Mouse (Mus musculus): ENCODE measurements around the gene Swi5.
"Not testable (repeated sequence)": the region's sequence is repeated elsewhere in the genome, so short reads cannot be mapped to it uniquely, and the experiment has no call there.

Gene Swi5

DNA sequence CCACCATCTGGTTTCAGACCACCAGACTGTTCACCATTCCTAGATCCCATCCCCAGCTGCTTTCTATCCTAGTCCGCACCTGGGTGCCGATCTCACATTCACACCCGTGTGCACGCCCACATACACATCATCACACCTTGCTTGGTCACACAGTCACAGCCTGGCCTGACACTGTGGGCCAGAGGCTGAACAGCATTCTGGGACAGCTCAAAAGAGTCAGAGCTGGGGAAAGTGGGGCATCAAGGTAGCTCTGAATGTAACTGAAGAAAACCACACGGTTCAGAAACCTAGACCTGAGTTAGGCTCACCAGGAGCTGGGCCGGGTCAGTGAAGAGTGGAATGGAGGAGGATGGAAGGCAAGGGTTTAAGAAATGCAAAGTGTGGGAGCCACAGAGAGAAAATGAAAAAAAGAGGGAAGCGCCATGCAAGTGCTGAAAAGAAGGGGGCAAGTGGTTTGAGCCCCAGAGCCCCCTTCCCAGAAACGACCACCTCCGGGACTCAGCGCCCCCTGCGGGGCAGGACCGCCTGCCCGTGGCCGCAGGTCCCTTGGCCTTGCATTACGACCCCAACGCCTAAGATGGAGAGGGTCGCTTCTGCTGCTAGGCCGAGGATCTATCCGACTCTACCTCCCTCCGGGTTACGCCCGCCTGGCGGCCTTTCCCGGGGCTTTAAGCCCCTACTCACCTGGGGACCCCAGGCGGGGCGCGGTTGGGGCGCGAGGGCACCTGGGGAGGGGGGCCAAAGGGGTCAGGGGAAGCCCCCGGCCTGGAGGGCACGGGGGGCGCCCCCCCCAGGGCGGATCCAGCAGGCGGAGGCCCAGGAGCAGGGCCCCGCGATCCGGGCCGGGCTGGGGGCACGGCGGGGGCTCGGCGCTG lies 23.8 kb upstream of the Swi5 start:
- DNase-seq (ENCODE audit: low read depth, low spot score) = no peak

DNA sequence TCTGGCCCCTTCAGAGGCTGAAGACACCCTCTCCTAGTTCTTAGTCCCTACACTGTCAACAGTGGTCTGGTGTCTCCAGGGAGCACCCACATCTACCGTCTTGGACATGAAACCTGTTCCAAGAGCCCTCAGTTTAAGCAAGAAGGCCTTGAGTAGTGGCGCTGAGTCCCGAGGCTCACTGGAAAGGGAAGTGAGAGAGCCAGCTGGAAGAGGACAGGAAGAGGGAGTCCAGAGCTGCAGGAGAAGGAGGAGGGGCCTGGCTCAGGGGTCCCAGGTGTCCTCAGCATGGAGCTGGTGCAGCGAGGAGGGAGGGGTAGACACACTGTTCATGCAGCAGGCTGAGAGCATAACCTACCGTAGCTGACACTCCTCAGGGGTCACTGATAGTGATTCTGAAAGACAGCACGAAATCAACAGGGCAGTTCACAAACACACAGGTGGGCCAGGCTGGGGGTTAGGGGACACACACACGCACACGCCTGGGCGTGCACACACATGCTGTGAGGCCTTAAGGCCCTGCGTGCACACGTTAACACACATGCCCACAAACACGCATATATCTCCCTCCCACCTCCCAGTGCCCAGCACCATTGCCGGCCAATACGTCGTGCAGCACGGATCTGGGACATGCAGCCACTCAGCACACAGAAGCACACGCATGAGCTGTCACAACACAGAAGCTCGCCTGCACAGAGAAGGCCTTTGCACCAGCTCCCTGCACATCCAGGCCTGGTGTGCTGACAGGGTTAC lies 22.4 kb upstream of the Swi5 start:
- no peak for DNase-seq (ENCODE audit: low read depth, low spot score)

GRCm38 (mm10) chr2:32308870-32309568 lies 21.1 kb upstream of the Swi5 start:
- no peak for DNase-seq (ENCODE audit: low read depth, low spot score)

GRCm38 (mm10) chr2:32307941-32308760 lies 20.3 kb upstream of the Swi5 start:
- DNase-seq (ENCODE audit: low read depth, low spot score) = peak; percentile 83

- DNase-seq (ENCODE audit: low read depth, low spot score) = no peak
These were observed 19.4 kb upstream of the Swi5 start for GRCm38 (mm10) chr2:32307247-32307798.

DNA sequence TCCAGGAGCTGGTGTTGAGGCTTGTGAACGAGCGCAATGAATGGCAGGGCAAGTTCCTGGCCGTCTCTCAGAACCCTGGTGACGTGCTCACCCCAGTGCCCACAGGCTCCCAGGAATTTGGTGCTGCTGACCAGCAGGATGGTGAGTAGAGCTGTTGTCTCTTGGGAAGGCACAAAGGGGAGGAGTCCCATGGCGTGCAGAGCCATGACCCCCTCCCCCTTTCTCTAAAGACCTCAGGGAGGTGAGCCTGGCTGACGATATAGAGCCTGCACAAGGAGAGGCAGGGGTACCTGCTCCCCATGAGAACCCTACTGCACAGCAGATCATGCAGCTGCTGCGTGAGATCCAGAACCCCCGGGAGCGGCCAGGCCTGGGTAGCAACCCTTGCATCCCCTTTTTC lies 18.3 kb upstream of the Swi5 start:
- DNase-seq (ENCODE audit: low read depth, low spot score) = no peak

- no peak for DNase-seq (ENCODE audit: low read depth, low spot score)
These were observed 17.8 kb upstream of the Swi5 start for GRCm38 (mm10) chr2:32305668-32306067.

DNA sequence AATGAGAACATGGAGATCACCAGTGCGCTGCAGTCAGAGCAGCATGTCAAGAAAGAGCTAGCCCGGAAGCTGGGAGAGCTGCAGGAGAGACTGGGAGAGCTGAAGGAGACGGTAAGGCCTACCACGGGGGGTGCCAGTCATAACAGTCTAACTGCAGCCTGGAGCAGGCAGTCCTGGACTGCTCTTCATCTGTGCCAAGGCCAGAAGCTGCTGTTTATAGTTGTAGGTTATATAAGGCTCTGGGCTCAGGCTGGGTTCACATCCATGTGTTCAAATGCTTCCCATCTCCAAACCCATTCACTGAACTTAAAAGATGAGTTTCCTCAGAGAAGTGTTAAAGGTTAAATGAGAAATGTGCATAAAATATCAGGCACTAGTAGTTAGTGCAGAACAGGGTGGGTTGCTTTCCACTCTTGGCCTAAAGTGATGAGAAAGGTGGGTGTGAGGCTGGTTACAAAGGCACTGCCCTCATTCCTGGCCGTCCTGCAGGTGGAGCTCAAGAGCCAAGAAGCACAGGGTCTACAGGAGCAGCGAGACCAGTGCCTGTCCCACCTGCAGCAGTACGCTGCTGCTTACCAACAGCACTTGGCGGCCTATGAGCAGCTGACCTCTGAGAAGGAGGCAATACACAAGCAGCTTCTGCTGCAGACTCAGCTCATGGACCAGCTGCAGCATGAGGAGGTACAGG lies 16.4 kb upstream of the Swi5 start:
- DNase-seq (ENCODE audit: low read depth, low spot score) = peak; percentile 63

DNA sequence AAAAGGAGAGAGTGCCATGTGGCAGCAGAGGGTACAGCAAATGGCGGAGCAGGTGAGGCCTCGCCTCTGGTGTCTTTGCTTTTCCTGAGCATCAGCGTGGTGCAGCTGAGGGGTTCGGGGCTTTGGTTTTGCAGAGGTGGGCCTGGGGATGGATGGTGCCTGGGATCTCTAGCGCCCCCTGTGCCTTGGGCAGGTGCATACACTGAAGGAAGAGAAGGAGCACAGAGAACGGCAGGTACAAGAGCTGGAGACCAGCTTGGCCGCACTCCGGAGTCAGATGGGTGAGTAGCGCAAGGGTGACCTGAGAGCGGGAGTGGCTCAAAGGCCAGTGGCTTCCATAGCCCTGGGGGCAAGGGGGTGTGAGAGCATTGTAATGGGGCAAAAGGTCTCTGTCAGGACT lies 15.1 kb upstream of the Swi5 start:
- DNase-seq (ENCODE audit: low read depth, low spot score) = no peak

GRCm38 (mm10) chr2:32299469-32299868 lies 11.6 kb upstream of the Swi5 start:
- no peak for DNase-seq (ENCODE audit: low read depth, low spot score)

- not testable (repeated sequence) for DNase-seq (ENCODE audit: low read depth, low spot score)
These were observed 8.0 kb upstream of the Swi5 start for GRCm38 (mm10) chr2:32295842-32296241.

DNA sequence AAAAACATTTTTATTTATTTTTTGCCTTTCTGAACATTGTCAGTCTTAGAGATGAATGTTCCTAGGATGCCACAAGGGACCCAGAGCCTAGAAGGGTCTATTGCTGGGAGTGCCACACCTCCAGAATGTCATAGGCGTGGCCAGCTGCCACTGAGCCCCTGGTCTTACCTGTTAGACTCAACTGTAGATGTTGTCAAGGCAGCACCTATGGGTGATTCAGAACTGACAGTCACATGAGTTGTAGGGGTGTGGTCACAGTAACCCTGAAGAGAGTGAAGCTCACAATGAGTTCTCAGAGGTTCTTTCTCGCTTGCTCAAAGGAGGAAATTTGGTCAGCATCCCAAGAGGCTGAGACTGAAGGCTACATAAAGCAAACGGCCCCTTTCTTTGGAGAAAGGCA lies 7.4 kb upstream of the Swi5 start:
- DNase-seq (ENCODE audit: low read depth, low spot score) = no peak

GRCm38 (mm10) chr2:32294348-32294747 lies 6.5 kb upstream of the Swi5 start:
- DNase-seq (ENCODE audit: low read depth, low spot score) = no peak

DNA sequence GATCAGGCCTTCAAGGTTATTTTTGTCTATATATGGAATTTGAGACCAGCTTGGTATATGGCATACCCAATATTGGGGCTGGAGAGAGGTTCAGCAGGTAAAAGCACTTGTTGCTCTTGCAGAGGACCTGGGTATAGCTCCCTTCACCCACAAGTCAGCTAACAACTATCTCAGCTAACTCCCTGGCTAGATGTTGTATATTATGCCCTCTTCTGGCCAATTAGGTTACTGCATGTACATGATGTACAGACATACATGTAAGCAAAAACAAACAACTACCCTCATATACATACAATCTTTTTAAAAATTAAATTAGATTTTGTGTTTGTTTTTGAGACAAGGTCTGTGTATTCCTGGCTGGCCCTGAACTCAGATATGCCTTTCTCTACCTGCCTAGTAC lies 1.7 kb upstream of the Swi5 start:
- DNase-seq (ENCODE audit: low read depth, low spot score) = peak; percentile 65

DNA sequence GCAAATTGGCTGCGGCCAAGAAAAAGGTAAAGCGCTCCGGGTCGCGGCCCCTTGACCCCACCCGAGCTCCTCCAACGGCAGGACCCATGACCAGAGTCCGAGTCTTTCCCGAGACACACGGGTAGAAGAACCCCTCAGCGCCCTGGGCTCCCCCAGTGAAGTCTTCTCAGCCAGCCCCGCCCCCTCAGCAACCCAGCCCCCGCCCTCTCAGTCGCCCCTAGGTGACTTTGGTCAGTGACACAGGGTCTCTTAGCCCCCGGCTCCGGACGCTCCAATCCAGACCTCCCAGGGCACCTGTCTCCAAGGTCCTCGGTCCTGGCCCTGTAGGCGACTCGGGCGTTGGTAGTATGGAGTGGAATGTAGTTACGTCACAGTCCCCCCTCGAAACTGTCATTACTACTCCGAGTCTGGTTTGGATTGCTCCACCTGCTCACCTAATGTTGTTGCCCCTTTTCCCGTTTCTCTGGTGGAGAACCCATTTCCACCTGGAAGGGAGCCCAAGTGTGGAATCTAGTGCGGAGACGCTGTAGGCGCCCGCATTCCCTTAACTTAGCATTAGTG lies 576 bp upstream of the Swi5 start:
- peak; percentile 54 for DNase-seq (ENCODE audit: low read depth, low spot score)

GRCm38 (mm10) chr2:32287334-32287840 lies 488 bp downstream of the Swi5 start, which contains the start of gene Golga2:
TSS of gene Golga2 (plus strand) at chr2:32287384.
- DNase-seq (ENCODE audit: low read depth, low spot score) = no peak

DNA sequence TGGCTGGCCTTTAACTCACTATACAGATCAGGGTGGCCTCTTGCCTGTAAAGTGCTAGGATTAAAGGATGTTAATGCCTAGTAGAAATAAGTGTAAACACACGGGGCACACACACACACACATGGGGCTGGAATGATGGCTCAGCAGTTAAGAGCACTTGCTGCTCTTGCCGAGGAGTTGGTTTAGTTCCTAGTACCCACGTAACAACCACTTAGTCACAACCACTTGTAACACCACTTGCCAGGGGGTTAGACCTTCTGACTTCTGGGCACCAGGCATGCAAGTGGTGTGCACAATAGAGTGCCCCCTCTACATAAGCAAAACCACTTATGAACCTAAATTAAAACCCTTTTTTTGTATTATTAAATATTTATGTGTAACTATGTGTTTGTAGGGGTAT lies 3.9 kb downstream of the Swi5 start:
- DNase-seq (ENCODE audit: low read depth, low spot score) = no peak

DNA sequence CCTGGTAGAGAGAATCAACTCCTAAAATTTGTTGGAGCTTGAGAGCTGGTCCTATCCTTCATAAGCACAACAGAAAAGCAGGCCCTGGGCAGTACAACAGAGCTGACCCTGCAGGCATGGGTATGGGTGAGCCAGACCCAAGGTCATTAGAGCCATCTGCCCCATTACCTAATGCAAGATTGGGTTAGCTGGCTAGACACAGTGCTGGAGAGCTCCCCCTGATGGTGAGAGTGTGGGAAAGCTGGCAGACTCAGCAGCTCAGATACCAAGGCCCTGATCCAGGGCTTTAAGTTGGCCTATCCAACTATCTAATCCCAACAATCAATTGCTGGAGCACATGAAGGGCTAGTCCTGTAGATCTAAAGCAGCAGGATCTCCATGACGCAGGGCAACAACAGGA lies 5.1 kb downstream of the Swi5 start:
- peak; percentile 62 for DNase-seq (ENCODE audit: low read depth, low spot score)

GRCm38 (mm10) chr2:32282289-32282688 lies 5.6 kb downstream of the Swi5 start:
- DNase-seq (ENCODE audit: low read depth, low spot score) = no peak

DNA sequence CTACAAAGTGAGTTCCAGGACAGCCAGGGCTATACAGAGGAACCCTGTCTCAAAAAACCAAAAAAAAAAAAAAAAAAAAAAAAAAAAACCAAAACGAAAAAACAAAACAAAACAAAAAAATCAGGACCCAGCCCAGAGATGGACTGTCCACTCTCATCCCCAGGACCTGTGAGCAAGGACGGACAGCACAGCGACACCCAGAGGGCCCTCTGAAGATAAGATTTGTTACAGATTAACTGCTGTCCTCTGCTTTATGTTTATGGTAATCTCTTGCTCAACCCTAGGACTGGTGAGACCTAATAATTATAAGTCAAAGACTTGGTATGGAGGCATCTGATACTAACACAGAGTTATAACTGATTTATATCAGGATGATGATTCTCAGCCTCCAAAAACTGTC lies 12.1 kb downstream of the Swi5 start:
- DNase-seq (ENCODE audit: low read depth, low spot score) = no peak
